8 mouse cellular contexts compared by ENCODE assay signal in genomic region chr11:86580319-86581113, GRCm38 (mm10). TPM values are rescaled to one million over a fixed set of nuclear protein-coding genes. Genes with fewer than 3 reads are reported as not detected.
A peak's percentile ranks its signal among the peaks of the same experiment; 100 is the strongest.
DNase-seq lines count a peak whose midpoint lies in the region; ATAC-seq and TF ChIP-seq lines count a peak whose summit lies in the region.

No protein-coding gene starts in this region.

- H3K9me3 ChIP-seq in kidney, embryonic 15.5 days (replicated peaks): no peaks in the 10 kb centered on the region

- peaks cover 62% of the 10 kb centered on the region for H3K4me1 ChIP-seq in kidney, embryonic 15.5 days

- no peak overlapping the region; the same call in 1 of the 2 replicates for H3K9ac ChIP-seq in kidney, embryonic 15.5 days

- TF ChIP-seq POLR2A in myocyte (IDR thresholded peaks at IDR 0.05; ENCODE audit: insufficient read length, low read depth): peak; percentile 56

- 75% methylated on average over 9 of the region's 9 CpGs for WGBS in kidney, embryonic 15.5 days

- TF ChIP-seq CTCF in layer of hippocampus, adult 2 months (conservative IDR thresholded peaks at IDR 0.05): no peak

- no peak overlapping the region for H3K4me3 ChIP-seq in layer of hippocampus, adult 2 months
- no peak overlapping the region for H3K4me3 ChIP-seq in kidney, embryonic 15.5 days (replicated peaks)
- H3K4me3 ChIP-seq in myocyte: peak overlapping the region; percentile 93

- H3K27ac ChIP-seq in layer of hippocampus, adult 2 months: peak overlapping the region; percentile 80
- H3K27ac ChIP-seq in kidney, embryonic 15.5 days: peak overlapping the region; percentile 76

- H3K36me3 ChIP-seq in kidney, embryonic 15.5 days: peaks cover 10% of the 10 kb centered on the region
- peaks cover 32% of the 10 kb centered on the region for H3K36me3 ChIP-seq in myocyte (ENCODE audit: control insufficient read depth, insufficient read depth)

- no peak overlapping the region for H3ac ChIP-seq in myocyte (ENCODE audit: control insufficient read depth, insufficient read length)

- peaks cover 36% of the 10 kb centered on the region for H3K79me2 ChIP-seq in myocyte (ENCODE audit: control insufficient read depth, insufficient read depth)

- no peak overlapping the region for H3K4me2 ChIP-seq in kidney, embryonic 15.5 days
- peak overlapping the region; percentile 92 for H3K4me2 ChIP-seq in myocyte (ENCODE audit: low read depth)

- DNase-seq in layer of hippocampus, adult 2 months (ENCODE audit: low spot score in 2 of 2): no peak
- no peak for DNase-seq in layer of hippocampus, postnatal 10 days (ENCODE audit: low spot score in 2 of 2)
- peak; percentile 39 for DNase-seq in T-cell, adult 2 months (ENCODE audit: low spot score)
- no peak for DNase-seq in right cerebral cortex, postnatal 36 days (ENCODE audit: low spot score in 2 of 2)
- DNase-seq in gastrocnemius, adult 18-20 months (ENCODE audit: low spot score): no peak
- no peak for DNase-seq in adrenal gland, postnatal 4 days (ENCODE audit: low spot score in 2 of 2)

- peak; percentile 55 for ATAC-seq in kidney, embryonic 15.5 days (replicated peaks; ENCODE audit: low FRiP score)

- no peaks in the 10 kb centered on the region for H3K27me3 ChIP-seq in kidney, embryonic 15.5 days
- H3K27me3 ChIP-seq in myocyte (ENCODE audit: control insufficient read depth, insufficient read depth, insufficient read length): no peaks in the 10 kb centered on the region

TF ChIP-seq in myocyte, 11 proteins besides CTCF, POLR2A, EP300 and RAD21:
- no peak for TF ChIP-seq USF1 (IDR thresholded peaks at IDR 0.05; ENCODE audit: low read depth)
- TF ChIP-seq TCF3 (IDR thresholded peaks at IDR 0.05; ENCODE audit: insufficient read length, low read depth): no peak
- peak in 2 of 3 experiments; percentile 16 to 76 for TF ChIP-seq MYOG (IDR thresholded peaks at IDR 0.05; ENCODE audit: control insufficient read depth in 1 of 3, insufficient read depth in 1 of 3, insufficient read length in 2 of 3, low read depth in 2 of 3)
- TF ChIP-seq MYOD1 (IDR thresholded peaks at IDR 0.05; ENCODE audit: control insufficient read depth in 1 of 3, insufficient read length in 2 of 3, low read depth in 2 of 3): peak in 2 of 3 experiments; percentile 73 to 74
- TF ChIP-seq REST (IDR thresholded peaks at IDR 0.05; ENCODE audit: insufficient read depth, insufficient read length): no peak
- peak; percentile 38 for TF ChIP-seq SRF (IDR thresholded peaks at IDR 0.05; ENCODE audit: control insufficient read depth, insufficient read length, low read depth)
- peak; percentile 88 for TF ChIP-seq POLR2AphosphoS2 (IDR thresholded peaks at IDR 0.05; ENCODE audit: insufficient read length, low read depth)
- no peak for TF ChIP-seq CEBPB (IDR thresholded peaks at IDR 0.05; ENCODE audit: insufficient read depth, poor library complexity, severe bottlenecking)

RNA-seq across cellular contexts. Expression of gene Tubd1, which starts 35.7 kb away (rescaled TPM):
- total RNA-seq in layer of hippocampus, adult 2 months (2021): 1 to 10 TPM; 6.0 to 8.2 TPM
- 1 to 10 TPM; 6.4 to 7.2 TPM for total RNA-seq in layer of hippocampus, postnatal 10 days (2021)
- polyA plus RNA-seq in kidney, embryonic 15.5 days (2015; fragmentation: Nextera tagmentation; extraction: Ambion mirVana): 10.3 and 10.5 TPM in 2 replicates
- 6.6 TPM for polyA plus RNA-seq in myocyte (2012; fragmentation: generic; extraction: Trizol)
- 1 to 10 TPM; 6.8 to 7.0 TPM for total RNA-seq in gastrocnemius, adult 18-20 months (2021)
- total RNA-seq in adrenal gland, postnatal 4 days (2021): 1 to 10 TPM; 6.3 to 7.5 TPM

RNA-seq across cellular contexts. Expression of gene Rps6kb1, which starts 35.9 kb away (rescaled TPM):
- 10 to 100 TPM; 43.8 to 44.2 TPM for total RNA-seq in layer of hippocampus, adult 2 months (2021)
- 10 to 100 TPM; 49.8 to 52.9 TPM for total RNA-seq in layer of hippocampus, postnatal 10 days (2021)
- polyA plus RNA-seq in kidney, embryonic 15.5 days (2015; fragmentation: Nextera tagmentation; extraction: Ambion mirVana): 60.9 and 70.7 TPM in 2 replicates
- 13.0 TPM for polyA plus RNA-seq in myocyte (2012; fragmentation: generic; extraction: Trizol)
- total RNA-seq in gastrocnemius, adult 18-20 months (2021): 10 to 100 TPM; 19.6 to 20.1 TPM
- total RNA-seq in adrenal gland, postnatal 4 days (2021): 10 to 100 TPM; 50.5 to 53.2 TPM
